Mouse (Mus musculus): ENCODE results near the gene Gm38431.

Gene Gm38431

GRCm38 (mm10) chr9:21018600-21018999 is 73.2 kb downstream of the Gm38431 start:
- no peak for DNase-seq (ENCODE audit: low read depth, low spot score)
